Mouse (Mus musculus): ENCODE data around the gene Gm20479. TPM values are rescaled to one million over a fixed set of nuclear protein-coding genes. Genes with fewer than 3 reads are reported as not detected.

The Gm20479 gene
- total RNA-seq, 4 experiments from 2014 or later, result not detected

DNA sequence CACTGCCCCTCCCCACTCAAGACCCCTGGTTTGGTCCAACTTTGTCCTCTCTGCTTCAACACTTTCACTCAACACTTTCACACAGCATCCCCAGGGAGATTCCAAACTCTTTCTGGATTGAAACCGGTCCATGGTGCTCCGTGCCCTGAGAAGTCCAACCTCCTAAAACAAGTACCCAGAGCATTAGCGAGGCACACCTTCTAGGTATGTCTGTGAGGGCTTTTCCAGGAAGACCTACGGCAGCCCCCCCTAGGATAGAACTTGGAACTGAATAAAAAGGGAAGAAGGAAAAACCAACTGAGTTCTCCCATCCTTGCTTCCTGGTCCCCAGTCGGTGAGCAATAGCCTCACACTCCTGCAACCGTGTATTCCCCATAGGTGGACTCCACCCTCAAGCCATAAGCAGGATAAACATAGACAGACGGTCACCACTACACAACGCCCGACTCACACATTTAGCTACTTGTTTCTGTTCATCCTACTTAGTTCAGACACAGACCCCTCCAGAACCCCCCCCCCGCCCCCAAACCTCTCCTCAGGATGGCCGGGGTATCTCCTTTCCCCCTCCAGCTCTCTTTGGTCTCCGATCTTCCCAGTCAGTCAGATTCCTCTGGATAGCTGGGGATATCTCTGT is 45.5 kb downstream of the Gm20479 start:
- no peak for DNase-seq (ENCODE audit: low spot score in 2 of 2)

DNA sequence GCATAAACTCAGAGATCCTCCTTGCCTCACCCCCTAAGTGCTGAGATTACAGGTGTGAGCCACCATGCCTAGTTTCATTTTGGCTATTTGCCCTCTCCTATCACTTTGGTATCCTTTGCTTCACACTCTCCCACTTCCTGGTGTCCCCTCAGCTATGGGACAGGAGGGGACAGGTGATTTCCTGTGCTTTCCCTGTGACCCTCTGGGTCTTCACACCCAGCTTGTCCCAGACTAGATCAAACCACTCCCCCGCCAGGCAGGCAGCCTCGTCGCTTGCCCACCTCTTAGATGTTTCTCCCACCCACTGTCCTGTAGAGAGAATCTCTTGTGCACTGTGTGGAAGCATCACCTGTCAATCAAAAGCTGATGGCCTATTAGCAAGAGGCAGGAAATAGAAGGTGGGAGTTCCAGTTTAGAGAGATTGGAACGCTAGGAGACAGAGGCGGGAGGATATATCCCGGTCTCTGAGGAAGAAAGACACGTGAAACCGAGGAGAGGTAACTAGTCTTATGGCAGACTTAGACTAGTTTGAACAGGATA is 46.2 kb downstream of the Gm20479 start:
- DNase-seq (ENCODE audit: low spot score in 2 of 2), result no peak

DNA sequence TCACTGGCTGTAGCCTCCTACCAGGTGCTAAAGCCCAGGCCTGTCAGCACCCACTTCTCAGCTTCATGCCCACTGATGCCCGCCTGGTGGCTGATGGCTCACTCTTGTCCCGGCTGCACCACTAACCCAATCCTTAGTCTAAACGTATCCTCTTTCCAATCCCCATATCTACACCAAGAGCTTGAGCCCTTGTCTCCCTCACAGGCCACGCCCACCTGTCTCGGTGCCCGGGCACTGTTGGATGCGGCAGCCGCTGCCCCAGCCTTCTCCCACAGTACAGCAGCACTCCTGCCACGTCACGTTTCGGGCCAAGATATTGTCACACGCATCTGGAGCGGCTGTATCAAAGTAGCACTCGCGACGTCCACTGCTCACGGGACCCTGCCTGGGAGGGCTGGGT is 46.9 kb downstream of the Gm20479 start:
- no peak for DNase-seq (ENCODE audit: low spot score in 2 of 2)

DNA sequence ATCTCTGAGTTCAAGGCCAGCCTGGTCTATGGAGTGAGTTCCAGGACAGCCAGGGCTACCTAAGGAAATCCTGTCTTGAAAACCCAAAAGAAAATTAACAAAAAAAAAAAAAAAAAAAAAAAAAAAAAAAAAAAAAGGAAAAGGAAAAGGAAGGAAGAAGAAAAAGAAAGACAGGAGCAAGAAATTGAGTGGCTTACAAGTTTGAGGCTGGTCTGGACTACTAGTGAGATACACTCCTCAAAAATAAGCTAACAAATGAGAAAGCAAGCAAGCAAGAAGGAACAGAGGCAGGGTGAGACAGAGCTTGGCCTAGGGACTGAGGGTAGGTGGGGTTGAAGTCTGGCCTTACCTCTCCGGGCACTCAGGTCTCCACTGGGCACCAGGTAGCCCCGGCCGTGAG is 47.4 kb downstream of the Gm20479 start:
- no peak for DNase-seq (ENCODE audit: low spot score in 2 of 2)

DNA sequence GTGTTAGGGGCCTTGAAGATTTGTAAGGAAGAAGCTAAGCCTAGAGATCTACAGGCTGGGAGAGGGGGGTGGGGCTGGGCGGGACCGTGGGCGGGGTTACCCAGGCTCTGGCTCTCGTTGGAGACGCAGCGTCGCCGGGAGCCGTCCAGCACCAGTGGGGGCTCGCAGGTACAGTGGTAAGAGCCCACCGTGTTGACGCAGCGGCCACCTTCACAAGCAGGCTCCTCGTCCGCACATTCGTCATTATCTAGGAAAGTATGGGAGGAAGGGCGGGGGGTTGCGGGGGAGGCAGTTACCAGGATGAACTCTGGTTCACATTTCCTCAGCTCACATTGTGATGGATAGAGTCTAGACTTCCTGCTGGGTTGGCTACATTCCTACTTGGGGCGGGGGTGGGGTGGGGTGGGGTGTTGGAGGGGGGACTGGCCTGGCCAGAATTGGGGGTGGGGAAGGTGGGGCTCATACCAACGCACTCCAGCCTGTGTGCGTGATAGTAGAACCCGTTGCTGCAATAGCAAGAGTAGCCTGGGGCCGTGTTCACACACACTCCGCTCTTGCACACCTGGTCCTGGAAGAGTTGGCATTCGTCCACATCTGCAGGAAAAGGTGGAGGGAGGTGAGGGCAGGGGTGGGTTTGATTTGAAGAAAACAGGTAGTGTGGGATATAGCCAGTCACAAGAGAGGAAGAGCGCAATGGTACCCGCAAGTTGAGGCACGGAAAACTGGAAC is 48.2 kb downstream of the Gm20479 start:
- DNase-seq (ENCODE audit: low spot score in 2 of 2), result no peak

DNA sequence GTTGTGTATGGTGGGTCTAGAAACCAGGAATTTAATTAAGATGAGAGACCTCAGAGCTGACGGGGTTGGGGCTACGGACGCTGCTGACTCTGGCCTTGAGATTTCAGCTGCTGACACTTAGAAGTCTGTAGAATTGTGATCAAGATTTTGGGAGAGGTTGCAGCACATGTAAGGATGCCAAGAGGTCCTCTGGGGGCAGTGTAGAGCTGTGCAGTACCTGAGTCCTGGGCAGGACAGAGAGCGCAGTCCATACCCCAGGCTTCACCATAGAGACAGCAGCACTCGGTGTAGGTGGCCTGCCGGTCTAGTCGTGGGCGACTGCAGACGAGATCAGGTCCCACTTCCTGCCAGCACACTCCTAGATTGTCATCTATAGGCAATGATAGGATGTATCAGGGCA is 49.7 kb downstream of the Gm20479 start:
- no peak for DNase-seq (ENCODE audit: low spot score in 2 of 2)

DNA sequence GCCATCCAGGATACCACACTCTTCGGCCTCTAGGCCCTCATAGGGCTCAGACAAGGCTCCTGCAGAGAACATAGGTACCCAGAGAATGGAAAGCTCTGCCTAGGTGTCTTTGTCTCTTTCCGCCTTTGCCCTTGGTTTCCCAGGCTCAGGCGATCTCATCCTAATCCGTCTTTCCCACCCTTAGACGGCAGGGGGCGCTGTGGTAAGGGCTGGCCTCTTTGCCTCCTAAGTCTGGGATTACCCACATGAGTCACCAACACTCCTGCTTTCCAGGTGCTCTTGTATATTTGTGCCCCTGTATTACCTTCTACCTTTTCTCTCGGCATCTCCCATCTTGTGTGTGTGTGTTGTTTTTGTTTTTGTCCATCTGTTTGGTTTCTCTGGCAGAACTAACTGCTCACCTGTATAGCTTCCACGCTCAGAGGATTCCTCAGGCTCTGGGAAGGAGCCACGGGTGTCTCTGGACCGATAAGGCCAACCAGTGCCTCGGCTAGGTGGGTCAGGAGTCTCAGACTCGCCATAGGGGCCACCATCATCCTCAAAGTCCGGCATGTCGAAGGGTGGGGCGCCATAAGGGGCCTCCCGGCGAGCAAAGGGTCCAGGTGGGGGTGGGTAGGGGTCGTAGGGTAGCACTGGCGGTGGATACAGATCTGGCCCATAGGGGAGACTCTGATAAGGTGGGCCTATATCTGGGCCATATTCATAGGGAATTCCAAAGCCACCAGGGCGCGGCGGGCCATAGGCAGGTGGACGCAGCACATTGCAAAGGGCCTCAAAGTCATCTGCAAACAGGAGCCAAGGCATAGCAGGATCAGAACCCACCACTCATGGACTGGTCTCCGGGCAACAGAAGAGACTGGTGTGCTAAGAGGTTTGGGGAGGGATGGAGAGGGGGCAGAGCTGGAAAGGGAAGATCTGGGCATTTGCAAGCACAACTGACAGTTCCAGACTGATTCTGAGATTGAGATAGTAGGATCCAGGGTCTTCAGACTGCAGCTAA is 50.8 kb downstream of the Gm20479 start:
- no peak for DNase-seq (ENCODE audit: low spot score in 2 of 2)

DNA sequence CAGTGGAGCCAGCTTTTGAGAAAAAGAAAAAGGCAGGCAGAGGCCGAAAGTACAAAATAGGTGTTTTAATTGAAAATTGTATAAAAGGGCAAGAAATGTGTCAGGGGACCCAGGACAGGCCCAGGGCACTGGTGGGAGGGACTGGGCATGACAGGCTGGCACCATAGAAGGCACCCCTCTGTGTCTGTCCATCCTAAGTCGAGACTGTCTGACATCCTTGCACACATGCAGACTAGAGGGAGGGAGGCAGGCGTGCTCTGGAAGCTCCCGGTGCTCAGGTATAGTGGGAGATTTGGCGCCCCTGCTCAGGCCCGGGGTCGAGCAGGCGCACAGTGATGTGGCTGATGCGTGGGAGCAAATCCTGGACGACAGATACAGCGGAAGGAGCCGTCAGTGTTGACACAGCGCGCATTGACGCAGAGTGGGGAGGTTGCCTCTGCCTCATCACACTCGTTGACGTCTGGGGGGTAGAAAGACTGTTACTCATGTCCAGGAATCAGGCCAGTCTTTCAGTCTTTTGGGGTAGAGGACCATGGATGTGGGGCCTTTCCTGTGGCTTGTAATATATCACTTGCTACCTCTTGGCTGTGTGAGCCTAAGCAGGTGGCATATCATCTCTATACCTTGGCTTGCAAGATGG is 52.0 kb downstream of the Gm20479 start:
- no peak for DNase-seq (ENCODE audit: low spot score in 2 of 2)

Other genes starting within 250 kb of the Gm20479 start
- gene Cyp2f2, start 237.5 kb downstream of the Gm20479 start, total RNA-seq (2022), result under 1 TPM in 2 of 4 experiments, not detected in 2; 0.28 to 0.32 TPM
- not detected for gene Cyp2t4, start 203.7 kb downstream of the Gm20479 start, total RNA-seq (2022)
- 10 to 100 TPM; 87.9 to 97.7 (median 93.6) TPM for gene Egln2, start 190.6 kb downstream of the Gm20479 start, total RNA-seq (2022)
- 100 to 1,000 TPM in 3 of 4 experiments, 10 to 100 TPM in 1; 94.2 to 108 (median 101) TPM for gene Rab4b, start 178.5 kb downstream of the Gm20479 start, total RNA-seq (2022)
- gene Gm21983, start 176.3 kb downstream of the Gm20479 start, total RNA-seq (2022), result not detected
- gene Mia, start 176.3 kb downstream of the Gm20479 start, total RNA-seq (2022), result 1 to 10 TPM in 2 of 4 experiments, under 1 TPM in 2; 0.48 to 2.0 (median 1.4) TPM
- 10 to 100 TPM; 21.0 to 25.0 (median 23.2) TPM for gene BC024978, start 161.6 kb downstream of the Gm20479 start, total RNA-seq (2022)
- 10 to 100 TPM; 66.3 to 85.0 (median 72.8) TPM for gene Snrpa, start 161.1 kb downstream of the Gm20479 start, total RNA-seq (2022)
- gene Itpkc, start 128.8 kb downstream of the Gm20479 start, total RNA-seq (2022), result 10 to 100 TPM in 3 of 4 experiments, 1 to 10 TPM in 1; 9.9 to 11.3 (median 10.3) TPM
- gene Coq8b, start 124.4 kb downstream of the Gm20479 start, total RNA-seq (2022), result 10 to 100 TPM; 29.8 to 38.9 (median 32.2) TPM
- 10 to 100 TPM; 89.4 to 99.0 (median 95.1) TPM for gene Numbl, start 99.0 kb downstream of the Gm20479 start, total RNA-seq (2022)
- gene Ltbp4, start 19.7 kb downstream of the Gm20479 start, total RNA-seq (2022), result 10 to 100 TPM; 41.9 to 51.1 (median 44.6) TPM
- 10 to 100 TPM; 20.7 to 25.9 (median 23.1) TPM for gene Shkbp1, start 1.4 kb downstream of the Gm20479 start, total RNA-seq (2022)
- 100 to 1,000 TPM; 119 to 133 (median 127) TPM for gene Sptbn4, start 90.3 kb upstream of the Gm20479 start, total RNA-seq (2022)
- gene Blvrb, start 90.6 kb upstream of the Gm20479 start, total RNA-seq (2022), result 10 to 100 TPM; 17.3 to 23.4 (median 20.2) TPM
- gene Sertad3, start 116.3 kb upstream of the Gm20479 start, total RNA-seq (2022), result 1 to 10 TPM; 2.4 to 4.5 (median 3.4) TPM
- gene Sertad1, start 129.5 kb upstream of the Gm20479 start, total RNA-seq (2022), result 10 to 100 TPM; 13.8 to 17.5 (median 14.1) TPM
- gene Prx, start 141.9 kb upstream of the Gm20479 start, total RNA-seq (2022), result under 1 TPM; 0.48 to 0.53 (median 0.52) TPM
- gene Hipk4, start 165.8 kb upstream of the Gm20479 start, total RNA-seq (2022), result under 1 TPM in 3 of 4 experiments, not detected in 1; 0.12 to 0.20 (median 0.14) TPM
- gene Pld3, start 195.8 kb upstream of the Gm20479 start, total RNA-seq (2022), result 100 to 1,000 TPM; 675 to 760 (median 715) TPM
- gene 2310022A10Rik, start 195.8 kb upstream of the Gm20479 start, total RNA-seq (2022), result 10 to 100 TPM; 26.1 to 34.5 (median 31.0) TPM
- 100 to 1,000 TPM in 3 of 4 experiments, 10 to 100 TPM in 1; 98.3 to 115 (median 109) TPM for gene Akt2, start 234.1 kb upstream of the Gm20479 start, total RNA-seq (2022)

Data from left cerebral cortex, adult 8-10 months (tissue).